Mouse (Mus musculus) cerebellum, adult 2 months (tissue): ENCODE results near the gene Miga2.
A peak's percentile ranks its signal among the peaks of the same experiment; 100 is the strongest.

ENCODE experiments used
- CTCF ChIP-seq: fragments of 200-500 bp; IDR thresholded peaks from 2 replicates; pipeline ENCODE4 v1.5.1; 2011; ENCODE audit warnings: low read depth, mild to moderate bottlenecking, control low read depth, low read length, moderate library complexity, borderline replicate concordance; ENCODE audit not compliant: insufficient read depth
- POLR2A ChIP-seq: fragments of 200-500 bp; IDR thresholded peaks from 2 replicates; pipeline ENCODE4 v1.6.1; 2011; ENCODE audit warnings: low read length, control low read depth, borderline replicate concordance; ENCODE audit not compliant: insufficient read depth

DNA sequence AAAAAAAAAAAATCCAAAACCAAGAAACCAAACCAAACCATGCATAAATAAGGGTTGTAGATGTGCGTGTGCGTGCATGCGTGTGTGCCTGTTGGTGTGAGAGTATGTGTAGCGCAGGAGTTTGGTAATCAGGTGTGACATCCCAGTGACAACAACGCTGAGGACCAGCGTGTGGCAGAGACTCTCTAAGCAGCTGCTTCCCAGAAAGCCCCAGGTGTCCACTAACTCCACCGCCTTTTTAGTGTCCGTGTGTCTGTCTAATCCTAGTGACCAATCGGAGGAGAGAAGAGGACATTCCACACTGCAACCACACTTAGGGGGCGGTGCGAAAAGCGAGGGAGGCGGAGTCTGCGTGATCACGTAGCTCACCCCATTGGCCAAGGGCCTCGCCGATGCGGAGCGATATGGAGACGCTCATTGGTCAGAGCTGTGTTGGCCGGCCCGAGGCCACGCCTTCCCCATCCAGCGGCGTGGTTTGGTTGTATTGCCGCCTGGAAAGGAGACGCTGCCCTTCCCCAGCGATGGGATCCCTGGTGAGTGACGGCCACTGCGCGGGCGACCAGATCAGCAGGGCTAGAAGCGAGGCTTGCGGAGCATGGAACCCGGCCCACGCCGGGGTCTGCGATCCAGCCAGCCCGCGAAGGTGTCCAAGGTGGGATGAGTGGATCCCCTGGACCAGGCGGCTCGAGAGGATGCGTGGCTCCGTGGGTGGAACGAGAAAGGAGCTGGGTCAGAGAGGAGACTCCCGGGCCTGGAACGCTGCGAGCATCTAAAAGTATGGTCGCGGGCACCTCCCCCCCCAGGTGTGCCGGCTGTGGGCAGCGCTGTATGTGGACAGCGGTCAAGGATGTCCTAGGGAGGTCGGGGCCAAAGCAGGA, at the start of gene Miga2:
- TF ChIP-seq POLR2A (peak; percentile 72), CTCF (no peak)
